Mouse (Mus musculus): Measurements from ENCODE around the gene D130040H23Rik. TPM values are rescaled to one million over a fixed set of nuclear protein-coding genes. Genes with fewer than 3 reads are reported as not detected.
"Not testable (repeated sequence)": the region's sequence is repeated elsewhere in the genome, so short reads cannot be mapped to it uniquely, and the experiment has no call there.

The D130040H23Rik gene
- polyA plus RNA-seq (2016; fragmentation: Nextera tagmentation; extraction: Ambion mirVana) = 4.5 and 4.6 TPM in 2 replicates

DNA sequence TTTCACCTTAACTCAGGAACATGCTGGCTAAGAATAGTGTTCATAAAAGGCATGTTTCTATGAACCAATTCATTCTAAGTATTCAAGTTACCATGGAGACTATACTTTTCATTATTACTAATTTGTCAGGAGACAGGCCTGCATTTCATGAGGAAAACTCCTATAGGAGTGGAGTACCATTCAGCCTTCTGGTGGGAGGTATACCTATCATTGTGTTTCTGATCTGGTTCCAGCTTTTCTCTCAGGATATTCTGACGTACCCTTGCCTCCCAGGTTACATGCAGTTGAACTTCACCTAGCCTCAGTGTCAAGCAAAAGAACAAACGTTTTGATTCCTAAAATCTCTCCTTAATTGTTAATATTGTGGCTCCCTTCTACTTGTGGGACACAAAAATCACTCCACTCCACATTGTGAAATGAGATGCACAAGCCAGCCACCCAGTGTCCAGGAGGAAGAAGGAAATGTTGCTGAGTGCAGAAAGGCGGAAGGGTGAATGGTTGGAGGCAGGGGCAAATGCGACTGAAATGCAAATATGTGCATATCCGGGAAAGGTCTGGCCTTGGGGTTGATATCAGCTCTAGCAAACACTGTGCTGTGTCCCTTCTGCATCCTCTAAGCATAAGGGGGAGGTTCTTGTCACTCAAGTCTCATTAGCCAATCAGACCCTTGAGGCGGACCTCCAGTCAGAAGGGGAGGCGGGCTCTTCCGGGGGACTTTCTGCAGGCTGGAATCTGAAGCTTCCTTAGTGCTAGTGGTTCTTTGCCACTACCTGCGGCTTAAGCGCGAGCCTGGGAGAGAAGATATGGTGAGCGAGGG, at the start of gene D130040H23Rik:
Gene D130040H23Rik, plus strand, starts transcription at position 695 of the 817 bp plus-strand sequence.
- 6% methylated on average over 12 of the region's 12 CpGs for WGBS
- Histone ChIP-seq H3K27me3 (replicated peaks) (no peaks in the 10 kb centered on the region), H3K9ac (peak within 1 kb of the TSS; percentile 76)

DNA sequence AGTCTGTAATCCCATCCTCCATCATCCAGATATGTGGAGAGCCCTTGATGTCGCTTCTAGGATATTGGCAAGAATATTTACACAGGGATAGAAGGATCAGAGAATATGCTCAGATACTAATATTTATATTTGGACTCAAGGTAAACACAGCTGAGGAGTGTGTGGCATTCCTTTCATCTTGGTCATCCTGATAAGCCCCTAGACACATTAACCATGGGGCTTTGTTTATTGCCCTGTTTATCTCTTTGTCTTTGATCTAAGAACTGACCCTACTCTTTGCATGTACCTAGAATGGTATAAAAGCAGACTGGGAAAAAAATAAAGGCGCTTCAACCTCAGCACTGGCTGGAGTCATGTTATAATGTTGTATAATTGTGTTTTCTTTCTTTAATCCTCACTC, 28.3 kb upstream of the D130040H23Rik start:
- Histone ChIP-seq H3K4me3 (no peak overlapping the region), H3K36me3 (no peaks in the 10 kb centered on the region), H3K4me1 (replicated peaks) (no peaks in the 10 kb centered on the region), H3K4me2 (no peak overlapping the region), H3K27me3 (replicated peaks) (no peaks in the 10 kb centered on the region), H3K9ac (no peak overlapping the region), H3K27ac (ENCODE audit: poor library complexity, severe bottlenecking) (no peak overlapping the region), H3K9me3 (replicated peaks) (0 out of 2 replicates have a peak, but pooled peaks cover 4% of the 10 kb centered on the region)
- WGBS = 70% methylated on average over 2 of the region's 2 CpGs
- ATAC-seq (ENCODE audit: insufficient number of reproducible peaks, low FRiP score) = no peak

More for the DNA sequence above, at the start of gene D130040H23Rik:
- Histone ChIP-seq H3K27ac (ENCODE audit: poor library complexity, severe bottlenecking) (peak within 1 kb of the TSS; percentile 35), H3K9me3 (replicated peaks) (no peaks in the 10 kb centered on the region), H3K4me3 (peak within 1 kb of the TSS; percentile 62), H3K36me3 (peaks cover 12% of the 10 kb centered on the region; the same call in 1 of the 2 replicates), H3K4me2 (peak within 1 kb of the TSS; percentile 70), H3K4me1 (replicated peaks) (0 out of 2 replicates have a peak, but pooled peaks cover 4% of the 10 kb centered on the region)
- peak; percentile 97 for ATAC-seq (ENCODE audit: insufficient number of reproducible peaks, low FRiP score)

DNA sequence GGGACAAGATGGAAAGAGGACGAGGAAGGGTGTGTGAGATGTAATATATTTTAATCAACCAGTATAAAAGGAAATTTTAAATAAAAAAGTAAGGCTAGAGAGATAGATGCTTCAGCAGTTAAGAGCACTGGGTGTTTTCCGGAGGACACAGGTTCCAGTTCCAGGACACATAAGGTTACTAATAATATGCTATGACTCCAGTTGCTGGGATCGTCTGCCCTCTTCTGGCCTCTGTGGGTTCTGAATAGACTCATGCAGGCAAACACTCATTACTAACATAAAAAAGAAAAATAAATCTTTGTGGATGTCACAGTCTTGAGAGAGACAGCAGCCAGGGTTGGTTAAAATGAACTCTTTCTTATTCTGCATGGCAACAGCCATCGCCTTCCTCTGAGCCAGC, 2.4 kb upstream of the D130040H23Rik start:
- Histone ChIP-seq H3K36me3 (0 out of 2 replicates have a peak, but pooled peaks cover 3% of the 10 kb centered on the region), H3K4me3 (no peak overlapping the region), H3K9ac (no peak overlapping the region), H3K27me3 (replicated peaks) (no peaks in the 10 kb centered on the region), H3K4me1 (replicated peaks) (0 out of 2 replicates have a peak, but pooled peaks cover 4% of the 10 kb centered on the region), H3K4me2 (no peak overlapping the region), H3K27ac (ENCODE audit: poor library complexity, severe bottlenecking) (no peak overlapping the region), H3K9me3 (replicated peaks) (0 out of 2 replicates have a peak, but pooled peaks cover 2% of the 10 kb centered on the region)
- ATAC-seq (ENCODE audit: insufficient number of reproducible peaks, low FRiP score) = no peak
- 65% methylated on average over 4 of the region's 4 CpGs for WGBS

DNA sequence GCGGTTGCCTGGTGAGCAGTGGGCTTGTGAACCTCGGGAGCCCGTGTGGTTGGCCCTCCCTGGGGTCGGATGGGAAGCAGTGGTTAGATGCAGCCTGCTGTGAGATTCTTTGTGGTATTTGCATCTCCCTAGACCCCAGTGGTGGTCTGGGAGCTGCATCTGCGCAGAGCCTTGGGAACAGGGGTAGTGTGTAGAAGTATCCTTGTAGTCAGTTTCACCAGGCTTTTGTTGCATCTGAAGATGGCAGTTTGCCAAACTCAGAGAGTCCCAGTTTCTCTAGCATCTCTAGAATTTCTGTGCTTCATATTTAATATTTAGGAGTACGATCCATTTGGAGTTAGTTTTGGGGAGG, 299 bp downstream of the D130040H23Rik start:
- H3K4me3 ChIP-seq = peak overlapping the region; percentile 62
- no peaks in the 10 kb centered on the region for H3K9me3 ChIP-seq (replicated peaks)
- H3K9ac ChIP-seq = peak overlapping the region; percentile 76
- peak overlapping the region; percentile 70 for H3K4me2 ChIP-seq
- peaks cover 15% of the 10 kb centered on the region; the same call in 1 of the 2 replicates for H3K36me3 ChIP-seq
- peak overlapping the region; percentile 35 for H3K27ac ChIP-seq (ENCODE audit: poor library complexity, severe bottlenecking)
- ATAC-seq (ENCODE audit: insufficient number of reproducible peaks, low FRiP score) = peak; percentile 69; the same call in 1 of the 2 replicates
- 13% methylated on average over 6 of the region's 6 CpGs for WGBS
- H3K27me3 ChIP-seq (replicated peaks) = no peaks in the 10 kb centered on the region
- H3K4me1 ChIP-seq (replicated peaks) = 0 out of 2 replicates have a peak, but pooled peaks cover 4% of the 10 kb centered on the region

DNA sequence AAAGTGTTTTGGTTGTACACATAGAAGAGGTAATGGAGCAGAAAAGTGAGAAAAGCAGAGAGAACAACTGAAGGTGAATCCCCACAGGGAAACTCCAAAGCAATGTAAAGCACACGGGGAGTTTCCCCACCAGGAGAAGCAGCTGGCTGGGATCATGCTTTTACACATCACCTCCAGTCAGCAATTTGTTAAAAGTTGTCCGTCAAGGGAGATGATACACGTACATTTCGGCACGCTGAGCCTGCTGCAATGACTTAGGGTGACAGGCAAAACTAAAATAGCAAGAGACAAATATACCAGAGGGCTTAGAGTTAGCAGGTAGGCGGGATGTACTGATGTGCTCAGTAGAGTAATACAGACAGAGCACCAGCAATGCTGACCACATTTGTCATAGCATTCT, 1.6 kb downstream of the D130040H23Rik start:
- no peak for ATAC-seq (ENCODE audit: insufficient number of reproducible peaks, low FRiP score)
- Histone ChIP-seq H3K4me2 (no peak overlapping the region), H3K4me1 (replicated peaks) (0 out of 2 replicates have a peak, but pooled peaks cover 4% of the 10 kb centered on the region), H3K4me3 (no peak overlapping the region), H3K9ac (no peak overlapping the region), H3K9me3 (replicated peaks) (no peaks in the 10 kb centered on the region), H3K36me3 (peaks cover 15% of the 10 kb centered on the region; the same call in 1 of the 2 replicates), H3K27ac (ENCODE audit: poor library complexity, severe bottlenecking) (no peak overlapping the region), H3K27me3 (replicated peaks) (no peaks in the 10 kb centered on the region)
- WGBS = 83% methylated on average over 6 of the region's 6 CpGs

DNA sequence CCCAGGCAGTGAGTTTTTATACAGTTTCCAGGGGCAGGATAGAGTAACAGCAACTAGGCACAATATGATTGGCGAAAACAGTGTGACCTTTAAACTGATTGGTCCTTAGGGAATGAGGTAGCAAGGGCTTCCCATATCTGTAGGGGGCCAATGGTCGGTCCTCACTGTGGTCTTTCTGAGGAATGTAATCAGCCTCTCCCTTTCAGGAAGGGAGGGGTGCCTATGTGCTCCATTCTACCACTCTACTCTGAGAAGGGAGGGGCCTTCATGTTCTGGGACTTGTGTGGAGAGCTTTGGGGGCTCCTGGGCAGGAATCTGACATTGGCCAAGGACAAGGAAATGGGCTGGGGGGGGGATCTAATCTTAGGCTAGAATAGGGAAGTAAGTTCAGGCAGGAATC, 53.9 kb downstream of the D130040H23Rik start:
- no peak overlapping the region for H3K4me3 ChIP-seq
- ATAC-seq (ENCODE audit: insufficient number of reproducible peaks, low FRiP score) = no peak
- H3K4me2 ChIP-seq = no peak overlapping the region
- no peaks in the 10 kb centered on the region for H3K27me3 ChIP-seq (replicated peaks)
- no peak overlapping the region for H3K9ac ChIP-seq
- no peaks in the 10 kb centered on the region for H3K4me1 ChIP-seq (replicated peaks)
- H3K27ac ChIP-seq (ENCODE audit: poor library complexity, severe bottlenecking) = no peak overlapping the region
- H3K36me3 ChIP-seq = no peaks in the 10 kb centered on the region
- H3K9me3 ChIP-seq (replicated peaks) = no peaks in the 10 kb centered on the region
- 72% methylated on average over 2 of the region's 2 CpGs for WGBS

DNA sequence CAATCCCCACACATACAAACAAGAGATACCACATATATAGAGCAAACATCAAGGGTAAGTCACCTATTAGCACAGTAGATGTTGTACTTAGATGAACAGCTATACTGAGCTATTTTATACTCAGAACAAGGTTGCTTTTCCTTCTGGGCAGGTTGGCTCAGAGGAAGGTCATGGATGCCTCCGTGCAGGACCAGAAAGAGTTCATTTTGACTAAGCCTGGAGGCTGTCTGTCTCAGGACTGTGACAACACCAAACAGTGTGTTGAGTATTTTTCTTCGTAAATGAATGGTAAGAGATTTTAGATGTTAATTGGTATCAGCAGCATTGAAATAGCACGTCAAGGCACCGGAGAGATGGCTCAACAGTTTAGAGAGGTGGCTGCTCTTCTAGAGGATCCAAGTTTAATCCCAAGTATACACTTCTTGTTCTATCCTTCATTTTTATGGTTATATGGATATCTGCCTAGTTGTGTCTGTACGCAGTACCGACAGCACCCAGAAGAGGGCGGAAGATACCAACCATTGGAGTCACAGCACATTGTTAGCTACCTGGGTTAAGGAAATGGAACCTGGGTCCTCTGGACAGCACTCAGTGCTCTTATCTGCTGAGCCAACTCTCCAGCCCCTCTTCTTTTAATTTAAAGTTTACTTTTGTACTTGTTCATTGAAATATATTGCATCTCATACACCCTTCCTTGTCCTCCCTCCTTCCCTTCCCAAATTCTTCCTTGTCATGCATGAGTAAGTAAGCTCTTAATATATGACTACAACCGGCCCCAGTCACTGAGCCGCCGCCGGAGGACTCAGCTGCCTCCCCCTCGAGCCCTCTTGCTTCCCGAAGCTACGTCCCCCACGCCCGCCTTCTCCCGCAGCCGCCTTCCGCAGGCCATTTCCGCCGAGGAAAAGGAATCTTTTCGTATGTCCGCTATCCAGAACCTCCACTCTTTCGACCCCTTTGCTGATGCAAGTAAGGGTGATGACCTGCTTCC, 57.7 kb downstream of the D130040H23Rik start:
- Histone ChIP-seq H3K9me3 (replicated peaks) (no peaks in the 10 kb centered on the region), H3K27me3 (replicated peaks) (no peaks in the 10 kb centered on the region), H3K27ac (ENCODE audit: poor library complexity, severe bottlenecking) (no peak overlapping the region), H3K36me3 (no peaks in the 10 kb centered on the region), H3K4me1 (replicated peaks) (no peaks in the 10 kb centered on the region), H3K4me3 (peak overlapping the region; percentile 46), H3K4me2 (peak overlapping the region; percentile 76), H3K9ac (peak overlapping the region; percentile 69; the same call in 1 of the 2 replicates)
- ATAC-seq (ENCODE audit: insufficient number of reproducible peaks, low FRiP score) = 0 out of 2 replicates have a peak, but pooled peaks have one; percentile 48
- 8% methylated on average over 24 of the region's 24 CpGs for WGBS

DNA sequence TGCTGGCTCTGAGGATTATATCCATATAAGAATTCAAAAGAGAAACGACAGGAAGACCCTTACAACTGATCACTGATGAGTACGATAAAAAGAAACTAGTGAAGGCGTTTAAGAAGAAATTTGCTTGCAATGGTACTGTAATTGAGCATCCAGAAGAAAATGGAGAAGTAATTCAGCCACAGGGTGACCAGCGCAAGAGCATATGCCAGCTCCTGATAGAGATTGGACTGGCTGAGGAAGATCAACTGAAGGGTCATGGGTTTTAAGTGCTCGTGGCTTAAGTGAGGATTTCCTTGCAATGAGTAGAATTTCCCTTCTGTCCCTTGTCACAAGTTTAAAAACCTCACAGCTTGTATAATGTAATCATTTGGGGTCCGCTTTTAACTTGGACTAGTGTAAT, 58.4 kb downstream of the D130040H23Rik start:
- not testable (repeated sequence) for H3K36me3 ChIP-seq; H3K27ac ChIP-seq (ENCODE audit: poor library complexity, severe bottlenecking); H3K4me1 ChIP-seq (replicated peaks); ATAC-seq (ENCODE audit: insufficient number of reproducible peaks, low FRiP score); H3K9me3 ChIP-seq (replicated peaks); H3K27me3 ChIP-seq (replicated peaks)
- Histone ChIP-seq H3K4me3 (peak overlapping the region; percentile 46), H3K4me2 (peak overlapping the region; percentile 76), H3K9ac (peak overlapping the region; percentile 69; the same call in 1 of the 2 replicates)
- WGBS = 57% methylated on average over 6 of the region's 6 CpGs

Other genes starting within 250 kb of the D130040H23Rik start
- 15.2 and 17.3 TPM in 2 replicates for gene Zfp930, start 62.0 kb upstream of the D130040H23Rik start, polyA plus RNA-seq (2016; fragmentation: Nextera tagmentation; extraction: Ambion mirVana)
- gene Gm9495, start 182.5 kb downstream of the D130040H23Rik start, polyA plus RNA-seq (2016; fragmentation: Nextera tagmentation; extraction: Ambion mirVana) = not detected in 2 replicates

Measured in heart, embryonic 12.5 days (tissue).